Mouse (Mus musculus) mature B cell (primary cell): ENCODE data around the gene Stox2.

Experiments used
- in situ Hi-C: fragments of 300-500 bp; cut with MboI; formaldehyde crosslinking; loops from 2 replicates; pipeline ENCODE4 v1.14.3; 2019

Stox2 gene

DNA sequence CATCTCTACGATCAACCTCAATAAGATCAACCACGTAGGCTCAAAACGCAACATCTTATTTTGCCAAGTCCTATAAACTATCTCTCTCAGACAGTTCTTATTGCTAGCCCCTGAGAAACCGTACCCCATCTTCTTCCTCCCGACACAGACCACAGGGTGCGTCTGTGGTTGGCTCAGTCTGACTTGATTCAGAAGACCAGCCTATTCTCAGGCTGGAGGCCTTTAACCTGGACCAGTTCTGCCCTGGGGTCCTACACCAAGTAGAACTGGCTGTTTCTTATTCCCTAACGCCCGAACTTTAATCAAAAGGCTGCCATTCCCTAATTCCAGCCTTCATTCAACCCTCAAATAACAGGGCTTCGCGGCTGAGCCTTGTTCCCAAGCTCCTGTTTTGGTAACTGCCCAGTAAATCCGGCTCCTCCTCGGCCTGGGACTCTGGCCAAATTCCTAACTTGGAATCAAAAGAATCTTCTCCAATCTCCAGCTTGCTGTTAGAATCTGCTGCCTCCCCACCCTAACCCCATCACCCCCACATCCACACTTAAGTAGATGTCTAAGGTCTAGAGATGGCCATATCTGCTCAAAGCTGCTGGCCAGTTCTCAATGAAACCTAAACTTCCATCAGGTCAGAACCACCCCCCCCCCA lies 91.5 kb downstream of the Stox2 start:
- in situ Hi-C loops = loop anchor here (25.0 kb wide), 1 partner anchor 792 kb away; the partner anchor contains the start of gene Cenpu

DNA sequence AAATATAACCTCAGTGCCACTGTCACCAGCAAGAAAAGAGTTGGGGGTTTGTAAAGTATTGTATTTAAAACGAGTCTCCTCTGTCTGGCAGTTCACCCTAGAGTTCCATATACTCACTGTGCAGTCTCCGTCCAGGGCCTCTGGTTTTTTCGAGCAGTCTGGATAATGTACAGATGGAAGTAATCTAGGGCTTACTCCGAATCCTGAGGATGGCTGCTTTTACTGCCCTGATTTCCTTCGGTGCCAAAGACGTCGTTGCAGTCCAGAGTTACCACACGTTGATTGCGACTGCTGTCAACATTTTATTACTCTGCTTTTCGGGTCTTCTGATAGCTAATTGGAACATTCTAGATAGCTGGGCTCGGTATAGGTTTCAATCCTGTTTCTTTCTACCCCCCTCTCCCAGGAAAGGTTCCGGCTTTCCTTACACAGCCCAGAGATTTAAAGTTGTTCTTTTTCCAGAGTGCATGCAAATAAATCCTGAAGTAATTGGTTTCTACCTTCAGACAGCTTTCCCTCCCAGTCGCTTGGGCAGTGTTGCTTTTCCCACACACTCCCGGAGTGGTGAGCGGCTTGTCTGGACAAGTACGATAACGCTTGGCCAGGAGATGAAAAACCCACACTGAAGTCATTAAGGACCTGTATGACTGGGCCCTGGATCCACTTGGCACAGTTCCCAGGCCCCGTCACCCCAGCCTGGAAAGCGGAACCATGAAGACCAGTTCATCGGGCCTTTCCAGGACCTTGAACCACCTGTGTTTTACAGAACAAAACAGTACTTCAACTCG lies 94.1 kb downstream of the Stox2 start:
- in situ Hi-C loops = loop anchor here (25.0 kb wide), 1 partner anchor 790 kb away; the partner anchor contains the start of gene Cenpu

DNA sequence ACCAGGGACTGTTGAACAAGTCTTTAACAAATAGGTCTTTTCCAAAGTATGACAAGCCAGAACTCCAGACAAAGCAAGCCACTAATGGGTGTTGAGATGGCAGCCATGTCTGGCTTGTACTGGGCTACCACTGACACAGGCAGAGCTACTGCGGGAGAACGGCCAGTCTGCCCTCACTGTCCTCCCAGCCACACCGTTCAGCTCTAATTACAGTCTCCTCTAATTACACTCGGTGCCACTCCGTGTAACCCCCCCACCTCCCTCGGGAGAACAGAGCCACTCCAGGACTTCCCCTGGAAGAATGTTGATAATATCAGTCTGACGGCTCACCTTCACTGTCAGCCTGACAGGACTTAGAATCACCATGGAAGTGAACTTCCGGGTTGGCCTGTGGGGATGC lies 97.1 kb downstream of the Stox2 start:
- in situ Hi-C loops = no loop called here

DNA sequence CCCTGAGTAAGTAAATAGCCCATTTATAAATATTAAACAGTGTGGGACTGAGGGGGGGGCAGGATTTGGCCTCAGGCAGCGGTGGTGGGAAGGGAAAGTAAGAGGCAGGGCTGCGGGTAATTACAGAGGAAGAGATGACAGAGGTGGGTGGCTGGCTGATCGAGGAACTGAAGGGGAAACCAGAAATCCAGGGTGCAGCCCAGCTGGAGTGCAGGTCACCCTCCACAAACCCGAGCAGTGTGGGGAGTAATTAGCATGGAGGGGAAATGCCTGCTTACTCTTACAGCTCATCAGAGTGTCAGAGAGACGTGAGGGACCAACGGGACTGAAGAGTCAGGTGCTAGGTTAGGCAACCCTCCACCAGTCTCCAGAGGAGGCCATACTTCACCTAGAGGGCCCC lies 98.4 kb downstream of the Stox2 start:
- in situ Hi-C loops = no loop called here

DNA sequence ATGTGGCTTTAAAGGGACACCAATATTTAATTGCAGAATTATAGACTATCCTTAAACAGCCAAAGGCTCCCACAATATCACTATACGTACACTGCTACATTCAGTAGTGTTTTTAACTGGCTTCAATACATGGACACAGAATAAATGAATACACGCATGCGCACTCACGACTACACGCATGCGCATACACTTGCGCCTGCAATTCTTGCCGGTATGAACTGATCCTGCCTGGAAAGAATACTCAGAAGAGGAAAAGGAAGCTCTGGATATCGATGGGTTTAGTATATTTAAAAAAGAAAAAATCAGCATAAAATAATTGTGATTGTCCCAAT lies 100.4 kb downstream of the Stox2 start:
- in situ Hi-C loops = no loop called here

DNA sequence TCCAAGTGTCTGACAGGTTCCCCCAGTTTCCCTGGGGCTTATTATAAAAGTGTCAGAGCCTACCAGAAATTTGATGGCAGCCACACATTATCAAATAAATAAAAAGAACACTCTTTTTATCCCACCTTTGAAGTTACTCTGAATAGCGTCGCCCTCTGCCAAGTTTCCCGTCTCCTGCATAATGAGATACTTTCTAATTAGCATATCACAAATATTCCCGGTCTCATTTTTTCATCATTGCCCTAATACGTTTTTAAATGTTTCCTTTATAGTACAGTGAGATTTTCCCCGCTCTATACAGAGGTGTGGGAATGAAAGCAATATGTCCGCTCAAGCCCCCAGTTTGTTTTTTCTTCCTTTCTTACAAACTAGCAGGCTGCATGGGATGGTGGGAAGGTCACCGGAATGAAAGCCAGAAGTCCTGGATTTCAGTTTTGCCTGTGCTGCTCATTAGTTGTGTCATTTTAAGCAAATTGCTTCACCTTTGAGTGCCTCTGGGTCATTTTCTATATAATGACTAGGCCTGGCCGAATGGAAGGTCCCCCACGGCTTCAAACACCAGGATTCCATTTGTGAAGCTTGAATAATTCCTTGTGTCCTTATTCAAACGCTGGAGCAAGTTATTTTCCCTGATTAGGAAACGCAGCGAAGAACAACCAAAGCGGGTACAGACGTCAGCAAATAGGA lies 100.9 kb downstream of the Stox2 start:
- in situ Hi-C loops = no loop called here

DNA sequence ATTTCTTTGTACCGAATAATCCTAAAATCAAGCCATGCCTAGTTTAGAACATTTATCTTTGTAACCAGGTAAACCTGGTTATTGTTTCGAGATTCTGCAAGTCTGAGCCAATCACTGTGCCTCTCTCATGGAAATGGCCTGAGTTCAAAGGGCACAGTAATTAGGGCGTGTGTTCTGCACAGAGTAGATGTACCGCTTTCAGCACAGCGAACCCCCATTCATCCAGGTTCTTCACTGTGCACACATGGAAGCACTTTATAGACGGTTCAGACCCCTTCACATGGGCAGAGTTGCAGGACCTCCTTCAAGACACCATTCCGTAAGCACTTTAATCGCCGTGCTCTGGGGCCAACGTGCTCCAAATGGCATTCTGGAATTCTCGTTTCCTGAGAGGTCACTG lies 104.7 kb downstream of the Stox2 start:
- in situ Hi-C loops = no loop called here

DNA sequence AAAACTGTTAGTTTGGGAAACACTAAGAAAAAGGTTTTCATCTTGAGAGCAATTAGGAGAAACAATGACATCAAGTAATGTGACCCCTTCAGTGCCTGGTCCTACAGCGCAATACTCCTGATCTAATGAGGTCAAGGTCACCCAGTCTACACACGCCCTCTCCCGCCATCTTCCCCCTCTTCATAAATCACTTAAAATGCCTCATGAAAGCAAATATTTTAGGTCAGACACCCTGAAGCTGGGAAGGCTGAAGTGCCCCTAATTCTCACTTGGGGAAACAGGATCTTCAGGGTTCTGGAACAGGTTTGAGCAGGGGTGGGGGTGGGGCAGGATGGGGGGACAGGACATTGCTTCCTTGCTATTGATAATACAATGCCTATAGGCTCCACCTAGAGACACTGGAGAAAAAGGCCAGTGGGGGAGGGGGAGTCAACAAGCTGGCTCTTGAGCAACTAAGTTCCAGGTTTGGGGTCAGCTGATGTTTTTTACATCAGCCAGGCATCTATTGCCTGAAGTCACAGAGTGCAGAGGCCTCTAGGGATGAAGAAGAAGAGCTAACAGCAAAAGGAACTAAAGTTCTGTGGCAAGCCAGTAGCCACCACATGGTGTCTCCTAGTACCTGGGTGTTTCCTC lies 107.4 kb downstream of the Stox2 start:
- in situ Hi-C loops = no loop called here

DNA sequence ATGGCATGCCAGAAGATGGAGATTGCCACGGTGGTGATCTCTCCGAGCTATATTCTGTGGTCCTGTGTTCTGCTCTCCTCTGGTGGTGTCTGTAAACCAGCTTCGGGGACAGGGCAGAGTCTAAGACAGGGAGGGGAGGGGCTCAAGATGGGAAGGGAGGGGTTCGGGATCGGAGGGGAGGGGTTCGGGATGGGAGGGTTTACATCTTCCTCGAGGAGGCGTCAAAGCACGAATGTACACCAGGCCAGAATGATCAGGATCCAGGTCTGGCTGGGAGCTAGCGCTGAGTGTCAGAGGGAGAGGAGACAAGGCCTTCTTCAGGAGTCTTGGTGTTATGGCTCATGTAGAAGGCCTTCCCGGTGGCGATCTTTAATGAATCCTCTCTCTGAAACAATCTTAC lies 109.7 kb downstream of the Stox2 start:
- in situ Hi-C loops = no loop called here

DNA sequence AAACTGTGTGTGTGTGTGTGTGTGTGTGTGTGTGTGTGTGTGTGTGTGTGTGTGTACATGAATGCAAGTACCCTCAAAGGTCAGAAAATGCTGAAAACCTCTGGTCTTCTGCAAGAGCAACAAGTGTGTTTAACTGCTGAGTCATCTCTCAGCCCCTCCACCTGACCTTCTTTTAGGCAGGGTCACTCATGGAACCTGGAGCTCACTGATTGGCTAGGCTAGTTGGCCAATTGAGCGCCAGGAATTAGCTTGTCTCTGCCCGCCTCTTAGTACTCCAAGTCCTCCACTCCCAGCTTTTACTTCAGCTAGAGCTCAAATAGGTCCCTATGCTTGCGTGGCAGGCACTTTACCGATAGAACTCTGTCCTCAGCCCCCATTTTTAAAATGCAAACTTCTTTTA lies 110.2 kb downstream of the Stox2 start:
- in situ Hi-C loops = no loop called here

DNA sequence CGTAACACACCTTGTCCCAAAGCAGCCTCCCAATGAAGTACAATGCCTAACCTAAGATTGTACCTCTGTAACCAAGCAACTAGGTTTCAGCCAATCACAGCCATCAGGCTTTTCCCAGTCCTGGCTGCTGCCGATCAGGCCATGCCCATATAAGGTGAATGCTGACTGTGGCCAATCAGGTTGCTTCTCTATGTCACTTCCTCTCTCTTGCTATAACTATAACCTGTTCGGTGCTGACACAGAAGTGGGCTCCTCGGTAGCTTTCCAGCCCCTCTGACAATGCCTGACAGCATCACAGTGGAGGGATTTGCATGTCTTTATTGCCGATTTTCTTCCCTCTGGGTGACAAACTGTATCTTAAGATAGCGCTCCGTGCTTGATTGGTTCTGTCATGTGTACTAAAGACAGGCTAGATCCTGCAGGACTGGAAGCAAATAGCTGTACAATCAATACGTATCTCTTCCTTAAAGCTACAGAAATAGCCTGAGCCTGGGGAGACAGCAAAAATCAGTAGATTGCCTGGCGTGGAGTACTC lies 111.9 kb downstream of the Stox2 start:
- in situ Hi-C loops = no loop called here

DNA sequence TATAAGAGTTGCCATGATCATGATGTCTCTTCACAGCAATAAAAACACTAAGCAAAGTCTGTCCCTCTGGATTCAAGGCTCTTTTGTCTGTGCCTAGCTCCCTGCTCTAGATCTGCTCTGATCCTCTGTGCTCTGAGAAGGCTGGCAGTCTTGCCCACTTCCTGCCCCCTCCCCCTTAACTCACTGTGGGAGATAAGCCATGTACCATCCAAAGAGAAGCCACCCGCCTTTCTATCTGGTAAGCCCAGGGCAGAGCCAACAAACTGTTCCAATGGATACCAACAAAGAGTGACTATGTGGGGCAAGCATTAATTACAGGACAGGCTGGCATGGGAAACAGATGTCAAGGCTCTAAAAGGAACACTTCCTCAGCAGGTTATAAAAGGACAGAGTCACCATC lies 113.2 kb downstream of the Stox2 start:
- in situ Hi-C loops = no loop called here

DNA sequence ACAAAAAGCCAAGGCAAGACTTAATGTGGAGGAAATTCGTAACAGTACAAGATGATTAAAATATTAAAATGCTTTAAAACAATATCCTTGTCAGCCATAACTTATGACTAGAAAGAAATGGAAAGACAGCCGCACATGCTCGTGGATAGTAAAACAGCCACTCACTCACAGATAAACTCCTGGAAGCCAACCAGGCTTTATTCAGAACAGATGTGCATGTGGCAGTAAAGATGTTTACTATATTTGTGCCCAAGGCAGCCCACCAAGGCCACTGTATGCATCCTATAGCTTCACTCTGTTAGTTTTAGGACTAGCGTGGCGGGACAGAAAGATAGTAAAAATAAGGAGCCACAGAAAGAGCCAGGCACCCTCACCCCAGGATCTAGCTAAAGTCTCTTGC lies 115.2 kb downstream of the Stox2 start:
- in situ Hi-C loops = no loop called here

DNA sequence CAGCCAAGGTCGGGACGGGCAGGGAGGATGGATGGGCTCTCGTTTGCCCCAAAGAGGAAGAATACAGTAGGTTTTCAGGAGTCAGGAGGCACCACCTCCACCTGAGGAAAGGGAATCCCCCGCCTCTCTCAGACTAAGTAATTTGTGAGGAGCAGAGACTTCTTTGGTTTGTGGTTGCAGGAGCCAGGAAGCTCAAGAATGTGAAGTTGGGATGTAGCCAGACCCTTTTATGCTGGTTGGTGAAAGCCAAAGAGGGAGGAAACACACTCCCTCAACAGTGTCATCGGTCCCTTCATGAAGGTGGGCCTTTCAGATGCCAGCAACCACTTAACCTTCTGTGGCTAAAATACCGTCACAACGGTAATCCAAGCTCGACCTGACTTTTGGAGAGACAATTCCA lies 119.8 kb downstream of the Stox2 start:
- in situ Hi-C loops = no loop called here

DNA sequence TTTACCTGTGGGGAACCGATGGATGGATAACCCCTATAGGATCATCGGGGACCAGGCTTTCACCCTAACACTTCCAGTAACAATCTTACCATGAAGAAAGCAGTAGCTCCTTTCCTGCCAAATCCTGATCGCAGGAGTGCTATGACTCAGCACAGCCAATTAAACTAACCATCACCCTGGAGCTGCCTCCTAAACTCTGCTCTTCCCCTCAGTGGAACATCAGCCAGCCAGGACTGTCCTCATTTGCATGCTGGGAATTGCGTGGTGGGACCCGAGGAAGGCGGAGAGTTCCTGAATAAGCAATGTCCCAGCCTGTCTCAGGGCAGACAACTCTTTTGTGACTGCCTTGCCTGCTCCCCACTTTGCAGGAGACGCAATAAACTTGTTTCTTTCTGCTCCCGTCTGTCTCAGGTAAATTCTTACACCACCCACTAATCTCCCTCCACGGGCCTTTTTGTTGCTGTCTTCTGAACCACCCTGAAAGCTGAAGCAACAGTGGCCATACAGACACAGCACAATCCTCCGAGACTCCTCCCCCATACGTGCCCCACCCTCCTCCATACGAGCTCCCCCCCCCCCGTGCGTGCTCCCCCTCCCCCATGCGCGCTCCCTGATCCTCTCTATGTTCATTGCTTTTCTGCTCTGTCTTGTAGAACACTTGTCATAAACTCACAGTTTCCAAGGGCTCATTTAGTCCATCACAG lies 121.9 kb downstream of the Stox2 start:
- in situ Hi-C loops = no loop called here

DNA sequence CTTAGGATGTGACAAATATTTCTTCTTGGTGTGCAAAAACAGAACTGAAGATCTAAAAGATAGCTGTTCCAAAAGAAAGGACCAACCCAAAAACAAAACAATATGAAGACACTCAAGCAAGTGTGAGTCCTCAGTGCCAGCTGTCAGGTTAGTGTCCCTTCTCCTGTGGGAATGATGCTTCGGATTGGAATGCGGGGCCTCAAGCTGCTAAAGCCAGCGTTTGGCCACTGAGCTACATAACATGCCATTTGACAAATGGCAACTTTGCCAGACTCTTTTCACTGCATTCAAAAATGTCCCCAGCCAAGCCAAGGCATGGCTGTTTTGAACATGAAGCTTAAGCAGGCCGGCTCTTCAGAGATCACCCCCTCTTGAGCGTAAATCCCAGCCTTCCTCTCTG lies 124.9 kb downstream of the Stox2 start:
- in situ Hi-C loops = no loop called here

DNA sequence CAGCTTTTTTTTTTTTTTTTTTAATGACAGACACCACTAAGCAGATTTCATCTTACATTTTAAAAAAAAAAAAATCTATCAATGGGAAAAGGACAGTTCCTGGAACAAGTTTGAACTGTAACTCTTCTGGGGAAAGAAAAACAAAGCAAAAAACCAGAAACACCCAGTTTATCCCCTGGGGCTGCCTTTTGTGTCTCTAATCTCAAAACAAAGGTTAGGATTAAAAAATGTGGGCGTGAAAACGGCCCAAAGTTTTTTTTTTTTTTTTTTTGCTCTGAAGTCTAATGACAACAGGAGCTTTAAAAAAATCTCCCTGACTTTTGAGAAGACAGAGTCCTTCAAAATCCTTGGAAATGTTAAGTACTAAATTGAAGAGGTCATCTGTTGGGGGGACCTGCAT lies 125.5 kb downstream of the Stox2 start:
- in situ Hi-C loops = no loop called here

DNA sequence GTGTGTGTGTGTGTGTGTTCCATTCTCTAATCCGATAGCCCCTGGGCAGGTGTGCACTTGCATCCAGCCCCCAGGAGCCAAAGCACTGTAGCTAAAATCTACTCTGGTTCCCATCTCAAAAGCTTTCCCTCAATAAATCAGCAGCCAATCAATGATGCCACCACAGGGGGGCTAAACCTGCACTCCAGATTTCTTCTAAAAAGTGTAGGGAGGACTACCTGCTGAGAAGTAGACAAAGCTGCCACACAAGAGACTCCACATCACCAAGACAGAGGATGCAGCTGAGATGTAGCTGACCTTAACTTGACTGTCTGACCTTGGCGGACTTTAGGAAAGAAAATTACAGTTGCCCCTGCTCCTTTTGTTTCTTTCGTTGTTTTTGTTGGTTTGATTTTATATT lies 127.7 kb downstream of the Stox2 start:
- in situ Hi-C loops = no loop called here

DNA sequence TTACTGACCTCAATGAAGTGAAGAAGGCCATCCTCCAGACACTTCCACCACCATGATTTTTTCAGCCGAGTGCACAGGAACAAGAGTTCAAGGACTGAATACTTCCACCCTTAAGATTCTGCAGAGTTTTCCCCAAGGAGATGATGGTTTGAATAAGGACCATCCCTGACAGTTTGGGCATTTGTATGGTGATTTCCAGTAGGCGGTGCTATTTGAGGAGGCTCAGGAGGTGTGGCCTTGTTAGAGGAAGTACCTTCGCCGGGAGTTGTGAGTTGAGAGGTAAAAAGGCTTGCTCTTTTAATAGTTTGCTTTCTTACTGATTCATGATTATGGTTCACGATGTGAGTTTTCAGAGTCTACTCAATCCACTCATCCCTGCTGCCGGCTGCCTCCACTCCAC lies 138.0 kb downstream of the Stox2 start:
- in situ Hi-C loops = no loop called here

DNA sequence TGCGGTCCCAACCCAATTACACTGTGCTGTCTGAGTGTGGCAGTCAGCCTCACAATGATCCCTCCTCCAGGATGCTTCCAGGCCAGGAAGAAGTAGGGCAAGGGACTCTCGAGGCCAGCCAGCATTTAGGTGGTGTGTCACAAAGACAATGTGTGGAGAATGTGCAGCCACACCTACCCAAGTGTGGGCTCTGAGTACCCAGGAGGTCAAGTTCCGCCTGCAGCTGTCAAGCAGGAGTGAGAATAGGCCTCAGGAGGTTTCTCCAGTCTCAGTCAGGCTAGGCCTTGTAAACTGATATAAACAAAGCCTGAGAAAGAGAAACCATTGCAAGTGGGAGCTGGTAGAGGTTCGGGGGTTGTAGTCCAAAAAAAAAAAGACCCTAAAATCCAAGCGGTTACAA lies 139.8 kb downstream of the Stox2 start:
- in situ Hi-C loops = no loop called here

DNA sequence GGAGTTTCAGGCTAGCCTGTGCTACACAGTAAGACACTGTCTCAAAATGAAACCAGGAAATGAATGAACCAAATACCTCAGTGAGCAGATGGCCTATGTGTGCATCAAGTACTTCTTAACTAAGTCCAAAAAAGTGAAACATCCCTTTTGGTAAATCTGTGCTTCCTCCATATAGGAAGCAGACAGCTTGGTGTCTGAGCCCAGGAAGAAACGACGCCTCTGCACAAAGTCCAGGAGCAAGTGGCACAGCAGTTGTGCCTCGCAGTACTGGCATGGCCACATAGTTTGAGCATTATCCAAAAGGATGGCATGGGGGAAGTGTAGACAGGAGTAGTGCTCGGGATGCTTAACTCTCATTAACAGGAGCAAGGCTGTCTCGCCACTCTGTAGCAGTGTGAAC lies 140.3 kb downstream of the Stox2 start:
- in situ Hi-C loops = no loop called here

DNA sequence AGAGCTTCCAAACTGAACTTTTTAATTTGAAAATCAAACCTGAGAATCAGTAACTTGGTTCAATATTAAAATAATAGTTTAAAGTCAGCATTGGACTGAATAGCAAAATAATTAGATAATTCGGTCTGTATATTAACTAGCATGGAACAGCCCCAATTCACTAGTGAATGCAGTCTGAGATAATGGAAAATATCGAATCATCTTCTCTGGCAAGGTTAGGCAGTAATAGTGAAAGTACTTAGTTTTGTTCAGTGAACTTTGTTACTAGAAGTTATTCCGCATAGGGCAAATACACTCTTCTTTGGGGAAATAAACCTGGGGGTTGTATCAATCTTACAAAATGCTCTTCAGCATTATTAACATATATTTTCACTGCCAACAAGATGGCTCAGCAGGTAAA lies 147.7 kb downstream of the Stox2 start:
- in situ Hi-C loops = no loop called here
